Mouse (Mus musculus) olfactory bulb, adult 2 months (tissue): ENCODE measurements around the gene Anks4b.

Experiments used
- CTCF ChIP-seq: fragments of 200-500 bp; IDR thresholded peaks from 2 replicates; pipeline ENCODE4 v1.5.1; 2012; ENCODE audit warnings: low read depth, mild to moderate bottlenecking, low read length, moderate library complexity; ENCODE audit not compliant: insufficient read depth
- POLR2A ChIP-seq: fragments of 200-500 bp; IDR thresholded peaks from 2 replicates; pipeline ENCODE4 v1.6.1; 2012; ENCODE audit warnings: mild to moderate bottlenecking, low read depth, low read length, moderate library complexity; ENCODE audit not compliant: insufficient read depth

GRCm38 (mm10) chr7:120201771-120202170 is 28.1 kb downstream of the Anks4b start, which contains the start of gene Crym:
- TF ChIP-seq POLR2A (no peak), CTCF (no peak)
